Mouse (Mus musculus): ENCODE results near the gene Sergef.

DNA sequence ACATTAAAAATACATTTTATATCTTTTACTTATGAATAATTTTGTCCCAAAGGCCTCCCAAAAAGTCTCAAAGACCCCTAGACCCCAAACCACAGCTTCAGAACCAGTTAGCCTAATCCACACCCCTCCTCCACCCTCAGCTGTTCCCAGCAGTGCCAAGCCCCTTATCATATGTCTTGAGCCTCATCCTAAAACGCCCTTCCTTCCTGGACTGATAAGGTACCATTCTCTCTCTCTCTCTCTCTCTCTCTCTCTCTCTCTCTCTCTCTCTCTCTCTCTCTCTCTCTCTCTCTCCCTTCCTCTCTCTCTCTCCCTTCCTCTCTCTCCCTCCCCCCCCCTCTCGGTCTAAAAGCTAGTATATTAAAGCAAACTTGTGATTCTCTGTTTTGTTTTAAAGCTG is 12.7 kb upstream of the Sergef start:
- TF ChIP-seq CTCF (IDR thresholded peaks at IDR 0.05; ENCODE audit: low read depth) (no peak), EP300 (IDR thresholded peaks at IDR 0.05; ENCODE audit: low read depth) (no peak)

All from liver, embryonic 14.5 days (tissue).